Mouse (Mus musculus): ENCODE measurements around the gene 4933411K16Rik.

- TF ChIP-seq CTCF (IDR thresholded peaks at IDR 0.05; ENCODE audit: control insufficient read depth, insufficient read depth, insufficient replicate concordance, low read depth, low read length) (no peak), POLR2A (IDR thresholded peaks at IDR 0.05; ENCODE audit: control insufficient read depth, low read depth, low read length) (no peak)
These were observed 33.0 kb upstream of the 4933411K16Rik start for GRCm38 (mm10) chr19:42019011-42019522.

Data from testis, adult 2 months (tissue).